Mouse (Mus musculus) T-helper 1 cell (primary cell): ENCODE results near the gene Map4k2.

Experiments used
- in situ Hi-C: fragments of 300-600 bp; cut with MboI, MseI; formaldehyde crosslinking; loops from one replicate; pipeline ENCODE4 v1.15.1; 2025; ENCODE audit warnings: high pct_unique_total_duplicates

The Map4k2 gene

DNA sequence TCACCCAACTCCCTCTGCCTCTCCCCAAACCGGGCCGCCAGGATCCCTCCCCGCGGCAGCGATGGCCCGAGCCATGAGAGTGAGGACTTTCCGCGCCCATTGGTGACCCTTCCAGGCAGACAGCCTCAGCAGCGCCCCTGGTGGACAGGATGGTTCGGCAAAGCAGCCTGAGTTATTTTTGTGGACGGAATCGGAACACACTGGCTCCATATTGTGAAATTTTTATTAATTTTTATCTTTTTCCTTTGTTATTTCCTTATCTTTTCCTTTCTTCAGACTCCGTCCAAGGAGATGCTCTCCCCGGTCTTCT lies 35.3 kb downstream of the Map4k2 start:
- in situ Hi-C loops = no loop called here

DNA sequence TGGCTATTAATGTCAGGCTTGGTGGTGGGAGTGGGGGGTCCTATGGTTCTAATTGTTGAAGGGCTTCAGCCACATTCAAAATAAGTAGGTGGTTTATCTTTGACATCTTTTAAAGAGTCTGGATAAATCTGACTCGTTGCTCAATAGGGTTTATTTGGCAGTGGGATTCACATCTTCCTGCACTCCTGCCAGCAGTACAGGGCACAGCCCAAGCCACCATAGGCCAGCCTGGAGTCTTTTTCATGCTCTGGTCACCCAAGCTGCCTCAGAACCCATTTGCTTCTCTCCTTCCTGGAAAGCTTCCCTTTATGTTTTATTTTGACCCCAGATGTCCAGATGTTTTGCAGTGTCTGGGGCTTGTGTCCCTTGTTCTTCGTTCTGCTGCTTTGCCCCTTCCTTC lies 35.7 kb downstream of the Map4k2 start:
- in situ Hi-C loops = no loop called here

DNA sequence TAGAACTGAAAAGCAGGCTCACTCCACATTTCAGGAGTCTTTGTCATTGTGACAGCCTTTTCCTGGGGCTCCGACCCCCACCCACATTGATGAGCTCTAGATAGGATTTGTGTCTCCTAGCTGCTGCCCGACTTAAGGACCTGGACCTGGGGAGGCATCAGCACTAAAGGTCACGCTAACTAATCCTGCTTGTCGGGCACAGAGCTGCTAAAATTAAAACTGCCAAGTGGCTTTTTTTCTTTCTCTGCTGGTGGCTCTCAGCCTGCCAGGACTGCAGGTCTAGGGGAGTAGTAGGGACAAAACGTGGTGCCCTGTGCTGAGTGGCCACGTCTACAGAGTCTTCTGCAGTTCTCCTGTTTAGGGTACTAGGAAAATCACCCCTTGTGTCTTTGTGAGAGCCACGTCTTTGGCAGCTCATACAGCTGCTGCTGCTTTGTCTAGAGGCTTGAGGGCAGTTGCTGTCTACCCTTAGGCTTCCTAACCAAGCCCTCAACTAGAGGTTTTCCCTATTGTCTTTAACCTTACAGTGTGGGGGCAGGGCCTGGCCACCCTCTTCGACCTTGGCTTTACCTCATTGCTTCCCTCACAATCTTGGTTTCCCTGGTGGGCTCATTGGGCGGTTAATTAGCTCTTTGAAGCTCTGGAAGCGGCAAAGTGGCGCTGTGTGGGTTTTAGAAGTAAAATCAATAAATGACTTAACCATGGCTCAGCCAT lies 36.5 kb downstream of the Map4k2 start:
- in situ Hi-C loops = no loop called here

DNA sequence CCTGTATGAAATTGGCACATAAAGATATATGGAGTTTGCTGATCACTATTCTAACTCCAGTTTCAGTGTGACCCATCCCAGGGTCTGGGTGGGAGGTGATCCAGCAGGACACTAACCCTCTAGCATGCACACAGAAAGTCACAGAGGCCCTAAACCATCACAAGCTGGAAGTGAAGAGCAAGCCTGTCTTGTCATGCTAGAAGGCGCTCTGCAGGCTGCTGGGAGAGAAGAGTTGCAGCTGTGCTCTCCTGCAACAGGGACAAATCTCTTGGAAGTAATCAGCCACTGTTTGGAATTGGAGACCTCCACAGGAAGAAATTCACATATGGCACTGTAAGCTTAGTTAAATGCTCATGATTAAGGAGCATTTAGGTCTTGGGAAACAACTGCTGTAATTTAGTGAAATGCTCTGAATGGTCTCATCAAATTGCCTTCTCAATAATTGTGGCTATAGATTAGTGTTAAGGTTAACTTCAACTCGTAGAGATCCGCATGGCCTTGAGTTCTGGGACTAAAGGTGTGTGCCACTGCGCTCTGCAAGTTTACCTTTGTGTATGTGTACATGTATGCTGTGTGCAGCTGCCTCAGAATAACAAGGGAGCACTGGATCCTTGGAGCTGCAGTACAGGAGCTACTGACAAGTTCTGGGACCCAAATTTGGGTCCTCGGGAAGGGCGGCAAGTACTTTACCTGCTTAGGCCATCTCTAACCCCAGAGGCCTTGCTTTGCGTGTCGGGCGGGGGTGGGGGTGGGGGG lies 39.7 kb downstream of the Map4k2 start:
- in situ Hi-C loops = no loop called here

DNA sequence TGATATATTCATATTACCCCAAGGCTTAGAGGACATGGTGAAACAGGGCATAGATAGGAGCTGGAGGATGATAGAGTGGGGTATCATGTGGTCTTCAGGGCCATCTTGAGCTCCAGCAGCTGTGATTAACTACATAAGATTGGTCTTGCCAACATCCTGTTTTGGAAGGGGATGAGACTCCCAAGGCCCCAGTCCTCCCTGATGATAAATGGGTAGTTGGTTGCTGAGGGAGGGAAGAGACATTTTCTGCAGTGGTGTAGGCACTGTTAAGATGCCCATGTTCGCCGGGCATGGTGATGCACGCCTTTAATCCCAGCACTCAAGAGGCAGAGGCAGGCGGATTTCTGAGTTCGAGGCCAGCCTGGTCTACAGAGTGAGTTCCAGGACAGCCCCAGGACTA lies 40.3 kb downstream of the Map4k2 start:
- in situ Hi-C loops = no loop called here

DNA sequence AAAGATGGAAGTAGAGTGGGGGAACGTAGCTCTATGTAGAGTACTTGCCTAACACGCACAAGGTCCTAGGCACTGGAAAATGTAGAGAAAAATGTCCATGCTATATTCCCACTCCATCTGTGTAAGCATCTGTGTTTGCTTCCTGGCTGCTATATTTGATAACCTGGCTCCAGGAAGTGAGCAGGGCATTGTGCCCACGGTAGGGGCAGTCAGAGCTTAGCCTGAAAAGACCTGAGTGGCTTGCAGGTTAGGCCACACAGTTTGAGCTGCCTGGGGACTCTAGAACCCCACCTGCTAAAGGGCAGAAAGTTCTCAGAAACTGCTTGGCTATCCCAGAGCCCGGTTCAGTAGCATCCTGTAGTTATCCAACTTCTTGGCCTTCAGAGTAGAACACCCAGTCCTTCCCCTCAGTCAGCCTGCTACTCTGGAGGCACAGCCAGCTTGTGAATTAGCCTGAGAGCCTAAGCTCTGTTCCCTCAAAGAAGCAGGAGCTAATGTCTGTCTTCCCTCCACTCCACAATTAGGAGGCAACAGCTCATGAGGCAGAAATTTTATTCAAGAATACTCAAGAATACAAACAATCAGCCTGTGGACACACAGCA lies 41.5 kb downstream of the Map4k2 start:
- in situ Hi-C loops = no loop called here

DNA sequence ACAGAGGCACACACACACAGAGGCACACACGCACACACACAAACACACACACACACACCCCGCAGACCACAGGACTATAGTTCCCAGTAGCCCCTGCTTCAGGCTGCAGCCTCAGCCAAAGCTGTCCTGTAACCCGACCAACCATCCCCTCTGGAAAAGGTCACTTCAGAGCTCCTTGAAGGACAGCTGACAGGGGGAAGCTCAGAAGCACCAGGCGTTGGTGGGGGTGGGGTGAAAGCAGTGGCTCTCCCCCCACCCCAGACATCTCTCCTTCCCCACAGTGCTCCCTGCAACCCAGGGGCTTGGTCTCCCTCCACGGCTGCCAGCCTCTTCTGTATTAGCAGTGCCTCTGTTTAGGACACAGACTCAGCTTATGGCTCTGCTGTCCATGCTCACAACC lies 42.5 kb downstream of the Map4k2 start:
- in situ Hi-C loops = no loop called here

DNA sequence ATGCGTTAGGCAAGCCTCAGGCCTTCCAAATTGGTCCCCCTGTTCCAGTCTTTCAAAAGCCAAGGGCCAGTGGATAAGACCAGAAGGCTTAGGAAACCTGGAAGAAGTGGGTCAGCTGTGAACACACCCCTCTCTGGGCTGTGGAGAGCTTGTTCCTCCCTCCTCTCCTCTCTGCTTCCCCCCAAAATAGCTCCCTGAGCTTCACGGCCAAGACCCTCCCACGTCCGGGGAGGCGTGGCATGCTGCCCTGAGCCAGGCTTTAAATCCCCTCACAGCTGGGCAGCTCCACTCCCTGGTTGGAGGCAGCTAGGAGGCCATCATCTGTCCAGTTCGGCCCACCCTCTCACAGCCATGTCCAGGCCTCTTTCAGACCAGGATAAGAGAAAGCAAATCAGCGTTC lies 43.2 kb downstream of the Map4k2 start, which contains the start of gene Pygm:
TSS of gene Pygm (plus strand) at position 272 of the 400 bp plus-strand sequence.
- in situ Hi-C loops = no loop called here

DNA sequence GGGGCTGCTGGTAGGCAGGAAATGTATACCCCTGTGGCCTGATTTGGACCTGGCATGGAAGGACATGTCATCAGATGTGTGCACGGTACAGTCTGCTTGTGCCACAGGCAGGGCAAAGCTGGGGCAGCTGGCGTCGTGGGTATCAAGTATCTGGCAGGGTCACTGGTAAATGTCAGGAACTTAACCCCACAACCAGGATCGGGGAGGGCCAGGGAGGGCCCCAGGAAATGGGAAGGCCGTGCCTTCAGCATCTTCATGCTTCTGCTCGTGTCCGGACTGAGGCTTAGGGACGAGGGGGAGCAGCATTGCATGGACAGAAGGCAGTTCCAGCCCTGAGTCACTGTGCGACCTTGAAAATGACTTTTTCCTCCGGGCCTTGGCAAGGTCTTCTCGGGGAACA lies 44.0 kb downstream of the Map4k2 start:
- in situ Hi-C loops = no loop called here

DNA sequence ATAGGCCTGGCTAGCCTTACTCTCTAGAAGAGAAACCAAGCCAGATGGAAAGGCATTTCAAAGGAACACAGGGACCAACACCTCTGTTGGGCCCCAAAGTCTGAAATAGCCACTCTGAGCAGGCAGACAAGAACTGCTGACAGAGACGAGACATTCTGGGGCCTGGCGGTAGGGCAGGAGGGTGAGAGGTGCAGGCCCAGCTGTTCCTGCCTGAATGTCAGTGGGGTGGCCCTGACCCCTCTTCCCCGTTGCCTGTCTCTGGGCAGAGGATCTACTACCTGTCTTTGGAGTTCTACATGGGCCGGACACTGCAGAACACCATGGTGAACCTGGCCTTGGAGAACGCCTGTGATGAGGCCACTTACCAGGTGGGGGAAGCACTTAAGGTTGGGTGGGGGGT lies 44.5 kb downstream of the Map4k2 start:
- in situ Hi-C loops = no loop called here

DNA sequence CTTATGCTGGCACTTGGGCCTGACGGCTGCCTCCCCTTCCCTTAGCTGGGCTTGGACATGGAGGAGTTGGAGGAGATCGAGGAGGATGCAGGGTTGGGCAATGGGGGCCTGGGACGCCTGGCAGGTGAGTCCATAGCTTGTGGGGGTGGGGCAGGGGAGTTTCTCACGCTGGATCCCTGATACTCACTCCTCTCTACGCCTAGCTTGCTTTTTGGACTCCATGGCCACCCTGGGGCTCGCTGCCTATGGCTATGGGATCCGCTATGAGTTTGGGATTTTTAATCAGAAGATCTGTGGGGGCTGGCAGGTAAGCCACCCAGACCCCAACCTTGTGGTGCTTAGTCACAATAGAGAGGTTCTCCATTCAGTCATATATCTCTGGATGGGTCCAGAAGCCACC lies 44.9 kb downstream of the Map4k2 start:
- in situ Hi-C loops = no loop called here

DNA sequence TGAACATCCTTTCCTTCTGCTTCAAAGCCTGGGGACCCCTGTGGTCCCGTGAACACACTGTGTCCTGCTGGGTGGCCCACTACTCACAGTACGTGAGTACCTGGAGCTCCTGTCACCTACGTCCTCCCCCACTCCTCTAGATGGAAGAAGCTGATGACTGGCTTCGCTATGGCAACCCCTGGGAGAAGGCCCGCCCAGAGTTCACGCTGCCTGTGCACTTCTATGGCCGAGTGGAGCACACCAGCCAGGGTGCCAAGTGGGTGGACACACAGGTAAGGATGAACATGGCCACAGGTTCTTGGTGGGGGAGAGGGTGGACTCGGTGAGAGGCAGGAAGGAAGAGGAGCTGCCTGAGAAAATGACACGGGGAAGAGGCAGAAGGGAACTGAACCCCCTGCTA lies 45.3 kb downstream of the Map4k2 start:
- in situ Hi-C loops = no loop called here

DNA sequence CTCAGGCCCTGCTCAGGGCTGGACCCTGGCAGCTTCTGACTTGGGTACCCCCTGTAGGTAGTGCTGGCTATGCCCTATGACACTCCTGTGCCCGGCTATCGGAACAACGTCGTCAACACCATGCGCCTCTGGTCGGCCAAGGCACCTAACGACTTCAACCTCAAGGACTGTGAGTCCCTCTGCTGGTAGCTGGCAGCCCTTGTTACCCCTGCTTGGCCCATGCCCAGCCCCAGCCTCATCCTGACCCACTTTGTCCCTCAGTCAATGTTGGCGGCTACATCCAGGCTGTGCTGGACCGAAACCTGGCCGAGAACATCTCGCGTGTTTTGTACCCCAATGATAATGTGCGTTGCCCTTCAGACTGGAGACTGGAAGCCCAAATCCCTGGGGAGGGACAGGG lies 47.1 kb downstream of the Map4k2 start:
- in situ Hi-C loops = no loop called here

DNA sequence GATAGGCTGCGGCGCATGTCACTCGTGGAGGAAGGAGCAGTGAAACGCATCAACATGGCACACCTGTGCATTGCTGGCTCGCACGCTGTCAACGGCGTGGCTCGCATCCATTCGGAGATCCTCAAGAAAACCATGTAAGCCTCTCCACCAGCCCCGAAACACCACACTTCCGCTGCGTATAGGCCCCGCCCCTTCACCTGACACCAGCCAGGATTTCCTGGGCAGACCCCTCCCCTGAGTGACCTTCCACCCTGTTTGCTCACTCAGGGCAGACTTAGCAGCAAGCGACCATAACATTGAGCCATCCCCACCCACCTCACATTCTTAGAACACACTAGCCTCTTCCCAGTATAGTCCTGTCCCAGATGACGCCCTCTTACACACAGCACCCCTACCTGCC lies 48.9 kb downstream of the Map4k2 start:
- in situ Hi-C loops = no loop called here

DNA sequence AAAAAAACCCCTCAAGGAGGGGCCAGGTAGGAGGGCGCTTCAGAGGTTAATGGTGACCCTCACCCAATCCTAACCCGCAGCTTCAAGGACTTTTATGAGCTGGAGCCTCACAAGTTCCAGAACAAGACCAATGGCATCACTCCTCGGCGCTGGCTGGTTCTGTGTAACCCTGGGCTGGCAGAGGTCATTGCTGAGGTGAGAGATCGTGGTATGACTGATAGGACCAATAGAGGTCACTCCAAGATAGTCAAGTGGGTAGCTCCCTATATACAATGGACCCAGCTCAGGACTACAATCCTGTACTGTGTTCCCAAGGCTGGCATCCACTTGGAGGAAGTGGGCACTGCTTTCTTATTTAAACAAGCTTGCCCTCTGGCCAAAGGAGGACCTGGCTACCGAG lies 49.3 kb downstream of the Map4k2 start:
- in situ Hi-C loops = no loop called here

DNA sequence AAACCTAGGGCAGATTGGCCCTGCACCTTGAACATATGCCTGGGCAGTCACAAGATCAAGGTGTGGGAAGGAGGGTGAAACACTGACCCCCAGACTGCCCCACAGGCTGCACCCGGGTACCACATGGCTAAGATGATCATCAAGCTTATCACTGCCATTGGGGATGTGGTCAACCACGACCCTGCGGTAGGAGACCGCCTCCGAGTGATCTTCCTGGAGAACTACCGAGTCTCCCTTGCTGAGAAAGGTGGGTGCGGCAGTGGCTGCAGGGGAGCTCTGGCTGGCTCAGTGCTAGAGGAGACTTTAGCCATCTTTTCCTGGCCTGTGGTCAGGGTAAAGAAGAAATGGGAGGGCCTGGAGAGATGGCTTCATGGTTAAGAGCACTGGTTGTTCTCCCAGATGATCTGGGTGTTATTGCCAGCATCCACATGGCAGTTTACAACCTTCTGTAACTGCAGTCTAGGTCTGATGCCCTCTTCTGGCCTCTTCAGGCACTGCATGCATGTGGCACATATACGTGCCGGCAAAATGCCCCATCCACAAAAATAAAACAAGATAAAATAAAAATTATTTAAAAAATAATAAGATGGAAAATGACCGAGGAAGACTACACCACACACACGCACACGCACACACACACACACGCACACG lies 51.9 kb downstream of the Map4k2 start:
- in situ Hi-C loops = no loop called here

DNA sequence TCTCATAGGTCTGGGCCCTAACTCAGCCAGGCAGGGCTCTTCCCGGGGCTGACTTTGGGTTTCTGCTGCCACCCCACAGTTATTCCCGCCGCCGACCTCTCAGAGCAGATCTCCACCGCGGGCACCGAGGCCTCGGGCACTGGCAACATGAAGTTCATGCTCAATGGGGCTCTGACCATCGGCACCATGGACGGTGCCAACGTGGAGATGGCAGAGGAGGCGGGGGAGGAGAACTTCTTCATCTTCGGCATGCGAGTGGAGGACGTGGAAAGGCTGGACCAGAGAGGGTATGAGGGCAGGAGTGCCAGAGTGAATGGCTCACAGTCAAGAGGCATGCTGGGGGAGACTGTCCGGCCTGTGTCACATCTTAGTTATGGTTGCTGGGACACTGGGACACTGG lies 52.7 kb downstream of the Map4k2 start:
- in situ Hi-C loops = no loop called here

DNA sequence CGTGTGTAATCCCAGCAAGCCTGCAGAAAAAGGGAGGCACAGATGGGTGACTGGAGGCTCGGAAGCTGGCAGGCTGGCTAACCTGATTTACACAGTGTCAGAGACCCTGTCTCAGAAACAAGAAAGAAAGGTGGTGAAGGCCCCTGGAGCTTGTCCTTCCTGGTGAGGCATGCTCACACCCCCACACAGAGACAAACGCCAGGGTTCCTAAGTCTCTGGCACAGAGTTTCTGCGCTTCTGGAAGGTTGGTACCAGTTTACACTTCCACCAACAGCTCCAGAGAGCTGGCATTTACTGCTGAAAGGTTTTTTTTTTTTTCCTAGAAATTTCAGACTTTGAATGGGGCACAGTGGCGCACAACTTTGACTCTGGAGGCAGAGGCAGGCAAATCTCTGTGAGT lies 55.3 kb downstream of the Map4k2 start:
- in situ Hi-C loops = no loop called here

DNA sequence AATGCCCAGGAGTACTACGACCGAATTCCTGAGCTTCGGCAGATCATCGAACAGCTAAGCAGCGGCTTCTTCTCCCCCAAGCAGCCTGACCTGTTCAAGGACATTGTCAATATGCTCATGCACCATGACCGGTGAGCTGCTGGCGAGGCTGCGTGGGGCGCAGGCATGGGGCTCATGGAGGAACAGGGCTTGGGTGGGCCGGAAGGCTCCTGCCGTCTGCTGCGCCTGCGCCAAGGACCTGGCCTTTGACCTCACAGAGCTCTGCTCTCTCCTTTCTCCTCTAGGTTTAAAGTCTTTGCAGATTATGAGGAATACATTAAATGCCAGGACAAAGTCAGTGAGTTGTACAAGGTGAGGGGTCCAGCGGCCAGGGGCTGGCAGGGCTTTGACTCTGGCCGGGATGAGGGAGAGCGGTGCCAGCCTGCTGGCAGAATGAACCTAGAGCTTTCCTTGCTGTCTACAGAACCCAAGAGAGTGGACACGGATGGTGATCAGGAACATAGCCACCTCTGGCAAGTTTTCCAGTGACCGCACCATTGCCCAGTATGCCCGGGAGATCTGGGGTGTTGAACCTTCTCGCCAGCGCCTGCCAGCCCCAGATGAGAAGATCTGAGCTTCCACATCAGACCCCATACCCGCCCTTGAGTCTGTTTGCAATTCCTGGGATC lies 56.8 kb downstream of the Map4k2 start:
- in situ Hi-C loops = no loop called here

DNA sequence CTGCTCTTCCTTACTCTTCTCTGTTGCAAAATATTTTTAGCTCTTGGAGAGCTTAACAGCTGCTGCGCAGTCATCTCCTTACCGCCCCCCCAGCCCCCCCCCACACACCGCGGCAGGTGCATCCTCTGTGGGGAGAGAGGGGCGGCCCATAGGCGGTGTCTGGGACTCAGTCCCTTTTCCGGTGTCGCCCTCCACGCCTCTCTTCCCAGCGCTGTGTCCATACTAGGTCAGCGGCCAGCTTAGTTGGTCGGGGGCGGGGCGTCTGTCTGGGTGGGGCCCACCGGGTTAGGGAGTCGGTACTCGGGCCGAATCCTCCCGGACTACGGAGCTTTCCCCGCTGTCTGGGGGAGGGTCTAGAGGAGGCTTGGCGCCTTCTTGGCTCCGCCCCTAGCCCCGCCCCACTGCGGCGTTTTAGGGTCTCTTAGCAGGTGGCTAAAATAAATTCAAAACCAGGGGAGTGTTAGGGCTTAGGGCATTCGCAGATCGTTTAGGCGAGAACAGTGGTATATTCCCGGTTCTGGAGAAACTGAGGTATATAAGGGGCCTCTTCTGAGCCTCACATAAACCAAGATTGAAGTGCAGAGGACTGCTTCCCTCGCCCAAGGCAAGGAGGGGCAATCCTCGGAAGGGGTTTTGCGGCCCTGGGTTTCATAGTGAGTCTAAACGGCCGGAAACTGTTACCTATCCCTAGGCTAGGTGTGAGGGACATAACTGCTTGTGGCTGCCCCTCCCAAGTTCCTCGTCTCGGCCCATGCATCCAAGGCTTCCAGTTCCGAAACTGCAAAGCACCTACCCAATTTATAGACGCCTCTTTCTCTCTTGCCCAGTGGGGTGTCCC lies 57.7 kb downstream of the Map4k2 start:
- in situ Hi-C loops = no loop called here
